Mouse (Mus musculus): ENCODE data around the gene Mthfr. TPM values are rescaled to one million over a fixed set of nuclear protein-coding genes. Genes with fewer than 3 reads are reported as not detected.

Mthfr gene
- polyA plus RNA-seq, 1 experiment: 9.9 TPM

DNA sequence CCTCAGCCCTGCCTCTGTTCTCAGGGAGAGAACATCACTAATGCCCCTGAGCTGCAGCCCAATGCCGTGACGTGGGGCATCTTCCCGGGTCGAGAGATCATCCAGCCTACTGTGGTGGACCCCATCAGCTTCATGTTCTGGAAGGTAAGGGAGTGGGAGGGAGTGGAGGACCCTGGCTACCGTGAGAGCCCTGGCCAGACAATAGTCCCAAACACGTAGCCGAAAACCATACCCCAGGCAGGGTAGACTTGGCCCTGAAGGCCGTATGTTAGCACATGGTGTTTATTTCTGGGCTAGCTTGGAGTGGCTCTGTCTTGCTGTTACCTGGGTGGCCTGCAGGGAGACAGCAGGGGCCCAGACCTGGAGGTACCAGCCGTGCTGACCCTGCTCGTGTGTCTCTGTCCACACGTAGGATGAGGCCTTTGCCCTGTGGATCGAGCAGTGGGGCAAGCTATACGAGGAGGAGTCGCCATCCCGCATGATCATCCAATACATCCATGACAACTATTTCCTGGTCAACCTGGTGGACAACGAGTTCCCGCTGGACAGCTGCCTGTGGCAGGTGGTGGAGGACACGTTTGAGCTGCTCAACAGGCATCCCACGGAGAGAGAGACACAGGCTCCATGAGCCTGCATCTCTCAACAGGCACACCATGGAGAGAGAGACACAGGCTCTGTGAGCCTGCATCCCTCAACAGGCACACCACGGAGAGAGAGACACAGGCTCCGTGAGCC is 16.3 kb downstream of the Mthfr start:
- no peak for TF ChIP-seq GATA1 (IDR thresholded peaks at IDR 0.05; ENCODE audit: low read length)

DNA sequence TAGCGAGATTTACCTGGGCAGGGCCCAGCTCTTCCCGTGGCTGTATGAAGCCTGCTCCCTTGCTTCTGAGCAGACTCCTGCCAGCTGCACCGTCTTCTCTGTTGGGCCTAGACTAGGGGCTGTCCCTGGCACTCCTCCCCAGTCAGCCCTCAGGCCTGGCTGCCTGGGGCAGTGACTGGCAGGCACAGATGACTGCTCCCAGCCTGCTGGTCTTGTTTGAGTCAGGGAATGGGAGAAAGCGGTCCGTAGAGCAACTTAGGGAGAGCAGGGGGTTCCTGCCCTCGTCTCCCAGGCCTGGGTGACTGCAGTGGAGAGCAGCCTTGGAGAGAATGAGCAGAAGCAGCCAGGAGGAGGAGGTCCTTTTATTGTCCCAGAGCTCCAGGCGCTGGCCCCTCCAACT is 17.4 kb downstream of the Mthfr start:
- TF ChIP-seq GATA1 (IDR thresholded peaks at IDR 0.05; ENCODE audit: low read length): no peak

DNA sequence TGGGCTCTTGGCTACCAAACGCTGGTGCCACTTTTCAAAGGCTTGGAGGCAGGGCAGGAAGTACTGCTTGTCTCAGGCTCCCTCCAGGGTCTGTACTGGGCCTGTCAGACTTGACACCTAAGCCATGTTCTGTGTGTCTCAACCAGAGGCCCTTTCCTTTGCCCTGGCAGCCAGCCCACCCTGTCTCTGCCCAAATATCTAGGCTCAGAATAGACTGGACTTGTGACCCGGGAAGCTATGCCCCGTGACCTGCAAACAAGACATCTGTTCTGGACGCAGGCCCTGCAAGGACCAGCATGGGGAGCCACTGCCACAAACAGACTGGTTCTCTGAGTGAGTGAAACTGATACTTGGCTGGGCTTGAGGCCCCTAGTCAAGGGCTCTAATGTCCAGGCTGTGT is 17.9 kb downstream of the Mthfr start:
- no peak for TF ChIP-seq GATA1 (IDR thresholded peaks at IDR 0.05; ENCODE audit: low read length)

DNA sequence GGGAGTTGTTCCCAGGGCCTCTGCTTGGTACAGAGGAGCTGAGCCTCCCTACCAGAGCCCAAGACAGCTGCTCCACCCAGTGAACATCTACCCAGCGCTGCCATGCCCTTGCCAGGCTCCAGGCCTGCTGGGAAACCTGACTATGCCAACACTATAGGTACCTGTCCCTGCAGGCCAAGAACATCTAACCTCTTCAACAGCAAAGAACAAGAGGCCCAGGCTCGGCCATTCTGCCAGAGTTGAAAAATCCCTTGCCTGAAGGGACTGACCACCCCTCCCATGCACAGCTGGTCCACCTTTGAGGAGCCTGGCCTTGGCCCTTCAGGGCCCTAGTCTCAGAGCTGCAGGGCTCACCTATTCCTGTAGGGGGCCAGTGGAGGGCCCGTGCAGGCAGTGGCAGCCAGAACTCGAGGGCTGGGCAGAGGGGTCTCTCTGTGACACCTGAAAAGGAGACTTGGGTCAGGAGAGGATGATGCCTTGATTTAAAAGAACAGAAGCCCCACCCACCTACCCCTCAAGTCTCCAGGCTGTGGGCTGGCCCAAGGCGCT is 18.9 kb downstream of the Mthfr start:
- TF ChIP-seq GATA1 (IDR thresholded peaks at IDR 0.05; ENCODE audit: low read length): no peak

DNA sequence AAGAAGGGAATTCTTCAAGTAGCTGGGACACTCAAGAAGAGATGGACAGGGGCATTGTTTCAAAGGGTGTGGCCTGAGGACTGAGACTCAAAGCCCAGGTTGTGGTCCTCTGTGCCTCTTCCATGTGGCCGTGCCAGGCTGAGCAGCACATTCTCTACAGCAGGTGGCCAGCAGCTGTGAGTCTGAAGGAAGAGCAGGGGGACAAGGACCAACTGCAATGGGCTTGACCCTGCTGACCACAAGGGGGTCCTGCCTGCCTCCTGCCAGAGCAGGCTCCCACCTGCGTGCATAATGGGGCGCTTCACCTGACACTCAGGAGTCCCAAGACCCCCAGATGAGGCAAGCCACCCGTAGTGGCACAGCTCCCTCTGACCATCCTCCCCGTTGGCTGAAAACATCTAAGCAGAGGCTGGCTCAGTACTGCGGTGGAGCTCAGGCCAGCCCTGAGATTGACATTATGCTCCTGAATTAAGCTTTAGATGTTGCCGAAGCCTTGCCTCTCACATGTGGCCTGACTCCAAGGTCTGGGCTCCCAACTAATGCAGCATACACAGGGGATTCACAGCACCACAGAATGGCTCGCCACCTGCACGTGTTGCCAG is 19.4 kb downstream of the Mthfr start:
- TF ChIP-seq GATA1 (IDR thresholded peaks at IDR 0.05; ENCODE audit: low read length): no peak

DNA sequence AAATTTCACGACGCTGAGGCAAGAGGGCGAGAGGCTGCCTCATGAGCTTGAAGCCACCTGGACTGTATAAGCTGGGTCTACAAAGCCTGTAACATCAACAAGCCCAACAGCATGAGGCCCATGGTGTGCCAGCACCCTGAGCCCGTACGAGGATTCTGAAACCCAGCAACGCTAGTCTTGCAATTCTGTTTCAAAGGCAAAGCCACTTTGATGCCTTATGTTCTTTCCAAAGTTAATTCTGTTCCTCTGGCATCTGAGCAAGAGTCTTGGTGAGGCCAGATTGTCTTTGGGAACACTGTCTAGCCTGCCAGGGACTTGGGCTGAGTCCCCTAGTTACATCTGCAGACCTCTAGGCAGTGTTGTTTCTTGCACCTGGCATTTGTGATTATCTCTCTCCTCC is 20.1 kb downstream of the Mthfr start:
- TF ChIP-seq GATA1 (IDR thresholded peaks at IDR 0.05; ENCODE audit: low read length): no peak

DNA sequence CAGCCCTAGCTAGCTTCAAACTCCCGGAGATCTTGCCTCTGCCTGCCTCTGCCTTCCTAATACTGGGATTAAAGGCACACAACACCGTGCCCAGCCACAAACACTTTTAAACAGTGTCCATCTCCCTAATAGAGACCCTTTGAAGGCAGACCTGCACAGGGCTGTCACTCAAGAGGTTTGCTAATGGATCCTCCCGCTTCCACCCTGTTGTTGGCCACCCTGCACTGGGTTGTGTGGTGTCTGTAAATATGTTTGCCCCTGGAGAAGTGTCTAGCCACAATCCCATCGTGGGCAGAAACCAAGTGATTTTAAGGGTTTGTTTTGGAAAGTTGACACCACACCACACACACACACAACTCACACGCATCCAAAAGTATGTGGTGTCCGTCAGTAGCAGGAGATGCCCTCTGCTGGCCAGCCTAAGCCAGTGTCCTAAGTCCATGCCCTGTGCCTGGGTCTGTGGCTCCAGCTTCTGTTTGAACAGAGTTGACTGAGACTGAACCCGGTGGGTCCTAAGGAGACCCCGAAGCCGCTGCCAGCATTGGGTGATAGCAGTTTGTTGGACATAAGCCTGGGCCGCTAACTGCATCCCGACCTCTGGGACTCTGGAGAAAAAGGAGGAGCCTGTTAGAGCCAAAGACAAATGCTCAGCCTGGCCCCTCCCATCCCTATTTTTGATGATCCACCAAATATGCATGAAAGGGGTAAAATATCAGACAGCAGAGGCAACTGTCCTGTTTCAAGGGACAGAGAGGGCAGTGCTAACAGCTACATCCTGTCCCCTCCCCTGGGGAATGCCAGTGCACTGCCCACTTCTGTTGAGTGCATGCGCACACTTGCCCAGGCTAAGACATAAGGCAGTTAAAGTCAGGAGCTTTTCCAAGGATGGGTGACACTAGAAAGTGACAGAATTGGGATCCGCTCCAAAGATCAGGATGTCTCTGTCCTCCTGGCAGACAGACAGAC is 21.5 kb downstream of the Mthfr start:
- no peak for TF ChIP-seq GATA1 (IDR thresholded peaks at IDR 0.05; ENCODE audit: low read length)

DNA sequence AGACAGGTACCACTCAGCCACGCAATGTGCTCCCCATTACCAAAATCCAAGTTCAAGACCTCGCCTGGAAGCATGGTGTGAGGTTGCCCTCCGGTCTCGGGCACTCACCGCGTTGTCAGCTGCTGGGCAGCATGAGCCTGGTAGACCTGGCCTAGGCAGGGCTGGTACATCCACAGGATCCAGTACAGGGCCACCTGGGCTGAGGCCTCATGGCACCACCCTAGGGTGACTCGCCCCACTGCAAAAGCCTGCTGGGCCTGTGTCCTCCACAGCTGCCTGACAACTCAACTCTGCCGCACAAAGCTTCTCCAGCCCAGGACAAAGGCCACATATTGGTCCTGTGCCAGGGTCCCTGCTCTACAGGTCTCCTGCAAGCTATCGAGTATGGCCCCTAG is 22.2 kb downstream of the Mthfr start:
- TF ChIP-seq GATA1 (IDR thresholded peaks at IDR 0.05; ENCODE audit: low read length): no peak

DNA sequence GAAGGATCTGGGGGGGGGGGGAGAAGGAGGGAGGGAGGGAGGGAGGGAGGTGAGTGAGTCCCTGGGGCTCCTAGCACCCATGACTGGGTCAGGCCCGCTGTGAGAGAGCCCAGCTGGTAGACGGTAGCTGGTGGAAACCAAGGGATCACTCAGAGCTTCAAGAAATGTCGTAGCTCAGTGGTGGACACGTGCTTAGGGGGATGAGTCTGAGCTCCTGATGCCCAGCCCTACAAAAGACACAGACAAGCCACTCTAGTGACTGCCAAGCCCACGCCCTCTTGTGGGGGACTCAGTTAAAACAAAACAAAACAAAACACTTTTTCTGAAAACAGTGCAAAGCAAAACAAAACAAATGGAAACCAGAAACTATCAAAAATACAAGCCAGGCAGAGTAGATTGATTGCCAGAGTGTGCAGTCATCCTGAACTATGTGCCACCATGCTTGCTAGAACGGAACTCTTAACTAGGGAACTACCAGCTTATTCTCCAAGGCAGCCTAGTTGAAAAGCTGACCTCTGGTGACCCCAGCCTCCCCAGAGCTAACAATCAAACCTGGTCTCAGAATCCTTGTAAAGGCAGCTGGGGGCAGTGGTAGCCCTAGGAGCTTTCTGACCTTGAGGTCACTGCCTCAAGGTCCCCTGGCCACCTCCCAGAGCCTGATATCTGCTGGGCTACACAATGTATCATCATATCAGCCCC is 27.0 kb downstream of the Mthfr start:
- TF ChIP-seq GATA1 (IDR thresholded peaks at IDR 0.05; ENCODE audit: low read length): no peak

DNA sequence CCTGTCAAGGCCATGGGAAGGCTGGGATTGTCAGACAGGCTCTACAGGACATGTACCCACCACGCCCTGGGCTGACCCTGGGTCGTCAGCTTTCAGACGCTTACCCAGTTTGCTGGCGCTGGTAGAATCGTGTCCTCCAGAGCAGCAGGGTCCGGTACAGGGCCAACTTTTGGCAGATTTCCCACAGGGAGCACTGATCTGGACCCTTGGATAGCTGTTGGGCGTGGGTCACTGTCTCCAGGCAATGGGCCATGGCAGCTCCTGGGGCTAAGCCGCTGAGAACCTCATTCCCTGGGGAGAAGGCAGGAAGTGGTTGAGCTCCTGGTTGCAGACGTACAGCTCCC is 27.5 kb downstream of the Mthfr start:
- no peak for TF ChIP-seq GATA1 (IDR thresholded peaks at IDR 0.05; ENCODE audit: low read length)

DNA sequence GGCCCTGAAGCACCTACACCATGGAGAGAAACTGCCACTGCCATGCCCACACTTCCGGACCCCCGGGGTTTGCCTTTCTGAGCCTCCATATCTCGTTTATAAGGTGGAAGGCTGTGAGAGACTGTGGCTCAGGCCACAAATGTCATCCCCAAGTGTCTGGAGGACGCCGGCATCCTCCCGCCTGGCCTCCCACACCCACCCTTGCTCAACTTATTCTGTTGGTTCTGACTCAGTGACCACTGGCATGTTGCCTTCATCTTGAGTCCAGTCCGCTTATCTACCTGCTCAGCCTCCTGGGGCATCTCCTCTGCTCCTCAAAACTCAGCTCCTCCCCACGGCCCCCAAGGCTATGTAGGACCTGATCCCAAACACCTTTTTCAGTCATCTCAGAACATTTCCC is 28.5 kb downstream of the Mthfr start:
- no peak for TF ChIP-seq GATA1 (IDR thresholded peaks at IDR 0.05; ENCODE audit: low read length)

DNA sequence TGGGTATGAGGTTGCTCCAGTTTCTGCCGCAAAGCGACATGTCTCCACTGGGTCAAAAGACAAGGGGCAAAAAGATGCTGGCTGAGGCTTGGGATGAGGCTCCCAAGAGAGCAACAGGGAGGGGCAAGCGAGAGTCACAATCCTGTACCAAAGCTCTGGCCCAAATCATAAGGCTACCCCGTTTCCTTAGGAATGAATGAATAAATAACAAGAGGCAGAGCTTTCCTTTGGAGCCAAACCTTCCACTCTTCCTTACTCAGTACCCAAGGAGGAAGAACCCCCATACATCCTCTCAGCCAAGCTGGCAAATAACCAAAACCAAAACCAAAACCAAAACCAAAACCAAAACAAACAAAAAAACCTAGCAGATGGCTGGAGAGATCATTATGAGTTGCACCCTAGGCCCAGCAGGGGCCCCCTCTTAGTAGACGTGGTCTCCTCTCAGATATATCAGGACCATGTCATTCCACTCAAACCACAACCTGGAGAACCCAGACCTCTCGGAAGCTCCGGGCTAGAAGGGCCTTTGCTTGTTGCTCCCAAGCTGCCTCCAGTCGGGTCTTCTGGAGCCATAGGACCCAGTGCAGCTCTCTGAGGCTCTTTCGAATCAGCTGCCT is 30.8 kb downstream of the Mthfr start:
- no peak for TF ChIP-seq GATA1 (IDR thresholded peaks at IDR 0.05; ENCODE audit: low read length)

DNA sequence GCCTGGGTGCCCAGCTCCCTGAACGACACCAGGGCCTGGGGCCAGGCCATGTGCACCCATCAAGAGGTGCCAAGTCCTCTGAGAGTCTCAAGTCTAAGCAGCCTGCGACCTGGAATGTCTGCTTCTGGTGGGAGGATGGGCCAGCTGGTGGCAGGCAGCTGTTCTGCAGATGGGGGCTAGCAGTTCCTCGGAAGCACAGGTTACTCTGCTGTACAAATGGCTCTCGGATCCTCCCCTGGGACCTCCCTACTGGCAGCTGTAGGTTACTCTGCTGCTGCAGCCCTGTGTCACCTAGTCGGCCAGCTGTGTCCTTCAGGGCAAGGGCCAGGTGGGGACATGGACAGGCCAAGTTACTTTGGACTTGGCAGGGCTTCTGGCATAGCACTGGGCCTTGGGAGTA is 32.6 kb downstream of the Mthfr start:
- TF ChIP-seq GATA1 (IDR thresholded peaks at IDR 0.05; ENCODE audit: low read length): no peak

DNA sequence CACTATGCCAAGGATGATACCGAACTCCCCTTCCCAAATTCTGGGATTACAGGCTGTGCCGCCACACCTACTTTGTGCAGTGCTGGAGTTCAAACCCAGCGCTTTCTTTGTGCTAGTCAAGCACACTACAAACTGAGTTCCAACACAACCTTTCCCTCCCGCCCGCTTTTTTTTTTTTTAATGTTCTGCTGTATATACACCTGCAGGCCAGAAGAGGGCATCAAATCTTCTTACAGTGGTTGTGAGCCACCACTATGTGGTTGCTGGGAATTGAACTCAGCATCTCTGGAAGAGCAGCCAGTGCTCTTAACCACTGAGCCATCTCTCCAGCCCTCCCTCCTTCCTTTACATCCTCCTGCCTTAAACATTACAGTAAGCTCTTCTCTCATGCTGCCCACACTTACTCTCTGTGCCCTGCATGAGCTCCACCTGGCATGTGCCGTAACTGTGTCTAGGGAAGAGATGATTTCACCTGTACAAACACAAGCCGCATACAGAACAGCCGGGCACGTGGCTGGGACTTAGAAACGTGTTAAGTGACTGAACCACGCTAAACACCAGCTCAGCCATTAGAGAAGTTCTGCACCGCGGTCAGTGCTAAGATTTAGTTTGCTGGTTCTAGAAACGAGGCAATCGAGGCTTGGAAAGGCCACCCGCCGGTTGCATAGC is 35.8 kb downstream of the Mthfr start:
- no peak for TF ChIP-seq GATA1 (IDR thresholded peaks at IDR 0.05; ENCODE audit: low read length)
